Mouse (Mus musculus) ES-E14 (cell line): ENCODE results near the gene BC048403.

Source experiments
- HCFC1 ChIP-seq: IDR thresholded peaks from 2 replicates; pipeline ENCODE4 v1.6.1; 2012; ENCODE audit warnings: low read length, inconsistent platforms, borderline replicate concordance; ENCODE audit not compliant: insufficient read depth
- MAFK ChIP-seq: IDR thresholded peaks from 2 replicates; pipeline ENCODE4 v1.6.1; 2014; ENCODE audit warnings: mild to moderate bottlenecking, low read depth, low read length, inconsistent platforms; ENCODE audit not compliant: insufficient read depth

DNA sequence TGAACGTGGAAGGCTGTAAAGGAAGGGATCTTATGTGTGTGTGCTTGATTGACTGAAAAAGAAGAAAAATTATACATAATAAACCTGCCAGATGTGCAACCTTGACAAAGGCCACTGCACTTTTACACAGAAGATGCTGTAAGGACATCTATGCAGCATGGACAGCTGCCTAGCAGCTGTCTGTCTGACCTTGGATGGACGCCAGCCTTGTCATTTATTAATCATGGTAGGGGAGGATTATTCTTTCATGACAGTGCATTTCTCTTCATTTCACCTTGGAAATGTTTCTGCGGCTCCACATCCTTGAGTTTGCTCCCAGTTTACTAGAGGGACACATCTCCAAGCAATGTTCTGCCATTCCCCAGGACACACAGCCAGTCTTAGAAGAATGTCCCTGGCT lies 48.8 kb downstream of the BC048403 start:
- no peak for TF ChIP-seq MAFK
- TF ChIP-seq HCFC1, result no peak
